In the genomic region with DNA sequence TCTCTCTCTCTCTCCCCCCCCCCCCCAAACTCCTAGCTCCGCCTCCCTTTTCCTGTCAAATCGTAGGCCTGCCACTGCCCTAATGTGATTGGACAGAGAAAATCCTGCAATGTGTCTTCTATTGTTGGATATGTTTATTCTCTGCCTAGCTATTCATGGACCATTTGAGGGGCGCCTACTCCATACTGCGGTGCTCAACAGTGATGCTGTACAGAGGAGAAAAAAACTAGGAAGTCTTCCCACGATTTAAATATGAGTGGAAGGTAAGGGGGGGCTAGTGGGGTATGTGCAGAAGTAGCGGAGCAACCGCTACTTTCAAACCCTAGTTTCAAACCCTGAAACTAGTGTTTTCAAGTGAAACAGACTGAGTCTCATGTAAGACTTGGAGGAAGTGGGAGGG, we compare ENCODE assay signal across 9 mouse cellular contexts.
A peak's percentile ranks its signal among the peaks of the same experiment; 100 is the strongest.
DNase-seq lines count a peak whose midpoint lies in the region; ATAC-seq and TF ChIP-seq lines count a peak whose summit lies in the region.
"Had no signal": no experiment of that assay in that cellular context is flagged by ENCODE, and none has a peak within 500 bp of the region (broad histone marks: within the 10 kb centered on the region; RNA-seq: fewer than 3 reads in every experiment).

No protein-coding gene starts in this region.

- H3K27ac ChIP-seq in heart, embryonic 12.5 days (ENCODE audit: poor library complexity, severe bottlenecking) = peak overlapping the region; percentile 73
- H3K27ac ChIP-seq in lung, embryonic 14.5 days (ENCODE audit: low read depth) = no peak overlapping the region
- H3K27ac ChIP-seq in small intestine, adult 2 months (ENCODE audit: insufficient read depth, low read depth, low read length) = peak overlapping the region; percentile 31
- H3K27ac ChIP-seq: liver, embryonic 15.5 days had no signal

- DNase-seq in heart, postnatal 14 days = no peak
- no peak for DNase-seq in lung, embryonic 14.5 days
- no peak for DNase-seq in lung, adult 18-20 months
- DNase-seq in thymus, postnatal 25 days = peak; percentile 15
- no peak for DNase-seq in thymus, postnatal 36 days
- no peak for DNase-seq in left cerebral cortex, postnatal 36 days (ENCODE audit: low spot score in 2 of 2)

- peak overlapping the region; percentile 49 for H3K4me2 ChIP-seq in heart, embryonic 12.5 days
- peak overlapping the region; percentile 29; the same call in 1 of the 2 replicates for H3K4me2 ChIP-seq in lung, embryonic 14.5 days
- H3K4me2 ChIP-seq: liver, embryonic 15.5 days had no signal

- no peak for TF ChIP-seq CTCF in lung, embryonic 14.5 days (IDR thresholded peaks at IDR 0.05; ENCODE audit: low read depth)
- TF ChIP-seq CTCF in small intestine, adult 2 months (IDR thresholded peaks at IDR 0.05; ENCODE audit: extremely low read depth, insufficient read length, insufficient replicate concordance, low read depth, low read length) = no peak

- H3K9ac ChIP-seq in heart, embryonic 12.5 days = no peak overlapping the region
- H3K9ac ChIP-seq in lung, embryonic 14.5 days = no peak overlapping the region
- H3K9ac ChIP-seq: liver, embryonic 15.5 days had no signal

- ATAC-seq in heart, embryonic 12.5 days (ENCODE audit: insufficient number of reproducible peaks, low FRiP score) = no peak
- peak; percentile 30; the same call in 1 of the 2 replicates for ATAC-seq in lung, embryonic 14.5 days (ENCODE audit: insufficient read depth)

- no peak for TF ChIP-seq POLR2A in small intestine, adult 2 months (IDR thresholded peaks at IDR 0.05; ENCODE audit: low read depth, low read length)

- intact Hi-C loops in heart, postnatal 14 days (cut with DNase I) = no loop called here
- intact Hi-C loops in left cerebral cortex, postnatal 36 days (cut with DNase I) = no loop called here

- H3K4me1 ChIP-seq in heart, embryonic 12.5 days (replicated peaks) = peaks cover 31% of the 10 kb centered on the region
- H3K4me1 ChIP-seq in lung, embryonic 14.5 days (ENCODE audit: insufficient read depth) = no peaks in the 10 kb centered on the region; the same call in 1 of the 2 replicates
- H3K4me1 ChIP-seq in small intestine, adult 2 months (ENCODE audit: control insufficient read depth, insufficient read depth, insufficient read length, low read length) = peaks cover 21% of the 10 kb centered on the region

- H3K27me3 ChIP-seq in heart, embryonic 12.5 days (replicated peaks) = no peaks in the 10 kb centered on the region
- no peaks in the 10 kb centered on the region for H3K27me3 ChIP-seq in lung, embryonic 14.5 days (ENCODE audit: insufficient read depth, low read length)
- no peaks in the 10 kb centered on the region for H3K27me3 ChIP-seq in small intestine, adult 2 months (ENCODE audit: control insufficient read depth, insufficient read depth, low read length)
- H3K27me3 ChIP-seq: liver, embryonic 15.5 days had no signal

- H3K4me3 ChIP-seq in heart, embryonic 12.5 days = no peak overlapping the region
- H3K4me3 ChIP-seq in lung, embryonic 14.5 days (ENCODE audit: low read depth, low read length) = no peak overlapping the region
- H3K4me3 ChIP-seq in small intestine, adult 2 months (ENCODE audit: low read depth, low read length) = no peak overlapping the region
- H3K4me3 ChIP-seq: liver, embryonic 15.5 days had no signal

- WGBS in heart, embryonic 12.5 days = 73% methylated on average over 7 of the region's 7 CpGs
- 78% methylated on average over 7 of the region's 7 CpGs for WGBS in lung, embryonic 14.5 days
- WGBS in small intestine, adult 2 months = 76% methylated on average over 7 of the region's 7 CpGs

- no peaks in the 10 kb centered on the region for H3K36me3 ChIP-seq in heart, embryonic 12.5 days
- no peaks in the 10 kb centered on the region for H3K36me3 ChIP-seq in lung, embryonic 14.5 days (ENCODE audit: insufficient read depth)
- no peaks in the 10 kb centered on the region for H3K36me3 ChIP-seq in small intestine, adult 2 months (ENCODE audit: control insufficient read depth, insufficient read depth, low read length)
- H3K36me3 ChIP-seq: liver, embryonic 15.5 days had no signal

- H3K9me3 ChIP-seq in heart, embryonic 12.5 days (replicated peaks) = no peaks in the 10 kb centered on the region
- H3K9me3 ChIP-seq in lung, embryonic 14.5 days (ENCODE audit: low read depth, low read length) = no peaks in the 10 kb centered on the region
- H3K9me3 ChIP-seq: liver, embryonic 15.5 days had no signal
